Mouse (Mus musculus) forebrain, embryonic 16.5 days (tissue): ENCODE measurements at regions not wholly inside any gene's neighbourhood (a gene's known extent, or its start where the extent isn't known, plus 50 kb on each side); places are given as distances from the start of the nearest gene placed in this dataset.

Source experiments
- ATAC-seq: fragments of 200-750 bp; cut with Nextera tagmentation; 2 replicates; pipeline ENCODE4 v1.8.0; 2017; ENCODE audit warnings: mild to moderate bottlenecking, moderate library complexity
- H3K27ac ChIP-seq: fragments of 300-500 bp; sonication (generic); 2 replicates; pipeline ENCODE4 v1.5.1; 2014; ENCODE audit warnings: low read length, control low read depth
- H3K27me3 ChIP-seq: fragments of 300-500 bp; sonication (generic); replicated peaks from 2 replicates; pipeline ENCODE4 v1.6.1; 2014; ENCODE audit warnings: low read length; ENCODE audit not compliant: control insufficient read depth, insufficient read depth
- H3K36me3 ChIP-seq: fragments of 300-500 bp; sonication (generic); 2 replicates; pipeline ENCODE4 v1.6.1; 2014; ENCODE audit not compliant: control insufficient read depth, insufficient read depth
- H3K4me1 ChIP-seq: fragments of 300-500 bp; sonication (generic); replicated peaks from 2 replicates; pipeline ENCODE4 v1.6.1; 2014; ENCODE audit warnings: low read length; ENCODE audit not compliant: control insufficient read depth, insufficient read depth
- H3K4me2 ChIP-seq: fragments of 300-500 bp; sonication (generic); 2 replicates; pipeline ENCODE4 v1.6.1; 2014; ENCODE audit warnings: mild to moderate bottlenecking, low read length, control low read depth
- H3K4me3 ChIP-seq: fragments of 300-500 bp; sonication (generic); replicated peaks from 2 replicates; pipeline ENCODE4 v1.5.1; 2014; ENCODE audit warnings: mild to moderate bottlenecking, low read length, control low read depth
- H3K9ac ChIP-seq: fragments of 300-500 bp; sonication (generic); replicated peaks from 2 replicates; pipeline ENCODE4 v1.6.1; 2014; ENCODE audit warnings: low read depth, low read length, control low read depth
- H3K9me3 ChIP-seq: fragments of 300-500 bp; sonication (generic); 2 replicates; pipeline ENCODE4 v1.6.1; 2016; ENCODE audit warnings: low read length; ENCODE audit not compliant: control insufficient read depth
- WGBS: fragments of 180-500 bp; shearing (Covaris S2); extraction: QIAGEN DNeasy Blood & Tissue Kit; methylation state at CpG from one replicate; pipeline ENCODE4 v1.1.7; 2014; 5-methylcytosine and 5-hydroxymethylcytosine counted together

GRCm38 (mm10) chr3:80631391-80631790 is 171.2 kb downstream of the Gria2 start:
- Histone ChIP-seq H3K9me3 (no peaks in the 10 kb centered on the region), H3K27ac (no peak overlapping the region)
- ATAC-seq: no peak

DNA sequence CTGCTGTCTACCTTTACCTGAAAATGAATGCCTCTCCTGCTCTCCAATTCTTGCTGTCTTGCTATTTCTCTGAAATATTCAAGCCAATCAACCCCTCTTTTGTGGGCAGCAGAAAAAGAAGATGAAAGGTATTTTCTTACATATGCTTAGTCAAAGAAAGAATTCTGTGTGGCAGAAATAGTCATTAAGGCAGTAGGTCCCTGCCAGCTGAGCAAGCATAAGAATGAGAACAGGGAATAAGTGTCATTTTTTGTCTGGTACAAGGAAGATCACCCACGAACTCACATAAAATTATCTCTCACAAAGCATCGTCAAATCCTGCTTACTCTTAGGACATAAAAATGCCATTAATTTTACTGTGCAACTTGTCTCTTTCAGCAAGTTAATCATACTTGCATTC is 192.2 kb downstream of the Gria2 start:
- Histone ChIP-seq H3K27me3 (no peaks in the 10 kb centered on the region), H3K9me3 (no peaks in the 10 kb centered on the region), H3K4me2 (no peak overlapping the region), H3K4me1 (no peaks in the 10 kb centered on the region), H3K4me3 (no peak overlapping the region), H3K36me3 (no peaks in the 10 kb centered on the region), H3K27ac (no peak overlapping the region), H3K9ac (no peak overlapping the region)
- 70% methylated on average over 2 of the region's 2 CpGs for WGBS
- no peak for ATAC-seq

More at GRCm38 (mm10) chr3:80631391-80631790, 171.2 kb downstream of the Gria2 start:
- Histone ChIP-seq H3K27me3 (no peaks in the 10 kb centered on the region), H3K9ac (no peak overlapping the region), H3K4me3 (no peak overlapping the region), H3K36me3 (no peaks in the 10 kb centered on the region), H3K4me2 (no peak overlapping the region), H3K4me1 (no peaks in the 10 kb centered on the region)

DNA sequence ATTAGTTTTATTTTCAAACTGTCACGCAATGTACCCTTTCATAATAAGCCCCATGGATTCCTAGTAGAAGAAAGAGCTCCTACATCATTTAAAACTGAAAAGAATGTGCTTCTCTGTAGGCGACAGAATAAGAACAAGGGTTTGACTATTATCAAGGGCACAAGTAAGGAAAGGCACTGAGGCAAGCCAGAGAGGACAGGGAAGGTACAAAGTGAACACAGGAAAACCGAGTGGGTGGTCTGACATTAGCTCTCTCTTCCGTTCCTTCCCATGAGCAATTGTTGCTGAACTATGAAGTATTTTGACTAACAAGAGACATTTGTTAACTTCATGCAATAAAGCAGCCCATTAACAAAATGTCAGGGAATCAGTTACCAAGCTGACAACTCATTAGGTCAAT is 194.2 kb downstream of the Gria2 start:
- peak; percentile 83 for ATAC-seq
- Histone ChIP-seq H3K9me3 (no peaks in the 10 kb centered on the region), H3K4me3 (no peak overlapping the region), H3K4me1 (no peaks in the 10 kb centered on the region), H3K27me3 (no peaks in the 10 kb centered on the region), H3K9ac (no peak overlapping the region), H3K4me2 (no peak overlapping the region), H3K36me3 (no peaks in the 10 kb centered on the region), H3K27ac (no peak overlapping the region)
- 5% methylated on average over 4 of the region's 4 CpGs for WGBS

DNA sequence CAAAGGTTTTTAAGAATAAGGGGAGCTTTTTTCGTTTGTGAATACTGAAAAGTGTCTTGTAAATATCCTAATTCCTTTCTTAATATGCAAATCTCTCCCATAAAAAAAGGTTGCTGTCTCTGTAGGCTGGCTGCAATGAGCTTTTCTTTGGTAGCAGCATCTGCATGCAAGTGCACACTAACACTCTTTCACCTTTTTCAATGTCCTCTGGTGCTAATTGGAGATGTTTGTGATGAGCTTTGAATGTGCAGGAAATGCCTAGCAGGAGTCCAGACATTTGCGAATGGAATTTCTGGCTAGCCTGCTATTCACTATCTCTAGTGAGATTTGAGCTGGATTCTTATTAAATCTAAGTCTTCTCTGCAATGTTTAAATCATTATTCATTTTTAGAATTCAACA is 194.8 kb downstream of the Gria2 start:
- no peaks in the 10 kb centered on the region for H3K27me3 ChIP-seq
- no peaks in the 10 kb centered on the region for H3K36me3 ChIP-seq
- no peaks in the 10 kb centered on the region for H3K4me1 ChIP-seq
- 2% methylated on average over 2 of the region's 2 CpGs for WGBS
- no peak overlapping the region for H3K9ac ChIP-seq
- ATAC-seq: peak; percentile 76
- no peak overlapping the region for H3K4me3 ChIP-seq
- no peaks in the 10 kb centered on the region for H3K9me3 ChIP-seq
- no peak overlapping the region for H3K4me2 ChIP-seq
- no peak overlapping the region for H3K27ac ChIP-seq

DNA sequence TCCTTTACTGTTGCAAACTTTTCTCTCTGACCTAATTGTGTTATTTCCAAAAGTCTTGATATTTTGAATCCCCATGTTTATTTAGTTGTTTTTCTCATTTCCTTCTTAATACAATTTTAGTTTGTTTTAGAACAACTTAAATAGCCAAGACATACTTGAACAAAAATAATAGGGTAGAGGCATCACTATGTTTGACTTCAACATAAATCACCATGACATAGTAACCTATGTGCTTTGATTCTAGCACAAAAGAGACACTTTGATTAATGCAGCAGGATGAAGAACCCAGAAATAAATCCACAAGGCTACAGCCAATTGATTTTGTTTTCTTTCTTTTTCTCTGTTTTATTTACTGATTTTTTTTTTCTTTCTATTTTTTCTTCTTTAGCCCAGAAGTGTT is 205.1 kb downstream of the Gria2 start:
- no peak overlapping the region for H3K4me3 ChIP-seq
- no peaks in the 10 kb centered on the region for H3K9me3 ChIP-seq
- H3K27ac ChIP-seq: no peak overlapping the region
- ATAC-seq: no peak
- H3K4me2 ChIP-seq: no peak overlapping the region
- no peaks in the 10 kb centered on the region for H3K27me3 ChIP-seq
- H3K36me3 ChIP-seq: no peaks in the 10 kb centered on the region
- H3K4me1 ChIP-seq: no peaks in the 10 kb centered on the region
- no peak overlapping the region for H3K9ac ChIP-seq

DNA sequence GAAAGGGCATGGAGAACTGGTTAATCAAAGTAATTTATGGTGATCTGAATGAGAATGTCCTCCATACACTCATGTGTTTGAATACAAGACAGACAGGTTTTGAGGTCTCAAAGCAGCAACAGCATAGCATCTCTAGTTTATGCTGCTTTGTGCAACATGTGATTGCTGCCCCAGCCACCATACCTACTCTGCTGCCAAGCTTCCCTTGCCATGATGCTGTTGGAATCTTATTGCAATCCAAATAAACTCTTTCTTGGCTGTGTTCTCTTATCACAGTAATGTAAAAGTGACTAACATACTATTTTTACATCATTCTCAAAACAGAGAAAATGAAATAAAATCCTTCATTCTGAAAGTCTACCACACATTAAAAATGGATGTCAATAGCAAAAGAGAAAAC is 235.1 kb downstream of the Gria2 start:
- Histone ChIP-seq H3K27ac (no peak overlapping the region), H3K36me3 (no peaks in the 10 kb centered on the region), H3K4me2 (no peak overlapping the region)

DNA sequence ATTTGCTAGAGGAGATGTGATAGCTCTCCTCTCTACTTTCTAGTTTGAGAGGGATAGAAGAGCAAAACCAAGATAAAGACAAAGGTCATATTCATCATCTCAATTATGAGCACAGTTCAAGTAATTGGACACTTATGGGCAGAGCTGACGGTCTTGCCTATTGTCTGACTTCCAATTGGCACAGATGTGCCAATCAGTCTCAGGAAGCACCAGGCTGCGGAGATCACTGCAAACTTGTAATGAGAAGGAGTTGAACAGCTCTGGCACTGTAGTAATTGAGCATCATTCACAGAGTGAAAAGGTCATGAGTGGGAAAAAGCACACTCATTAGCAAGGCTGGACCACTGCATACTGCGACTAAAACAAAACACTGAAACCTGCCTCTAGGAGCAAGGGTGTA is 236.4 kb downstream of the Gria2 start:
- Histone ChIP-seq H3K4me1 (0 out of 2 replicates have a peak, but pooled peaks cover 2% of the 10 kb centered on the region), H3K36me3 (no peaks in the 10 kb centered on the region), H3K27me3 (no peaks in the 10 kb centered on the region), H3K9me3 (no peaks in the 10 kb centered on the region), H3K27ac (no peak overlapping the region), H3K4me2 (no peak overlapping the region), H3K9ac (no peak overlapping the region), H3K4me3 (no peak overlapping the region)
- WGBS: 17% methylated on average over 3 of the region's 3 CpGs
- peak; percentile 40; the same call in 1 of the 2 replicates for ATAC-seq

More for the DNA sequence above, 235.1 kb downstream of the Gria2 start:
- Histone ChIP-seq H3K4me3 (no peak overlapping the region), H3K4me1 (0 out of 2 replicates have a peak, but pooled peaks cover 2% of the 10 kb centered on the region), H3K27me3 (no peaks in the 10 kb centered on the region), H3K9ac (no peak overlapping the region), H3K9me3 (no peaks in the 10 kb centered on the region)
- ATAC-seq: peak; percentile 52; the same call in 1 of the 2 replicates

DNA sequence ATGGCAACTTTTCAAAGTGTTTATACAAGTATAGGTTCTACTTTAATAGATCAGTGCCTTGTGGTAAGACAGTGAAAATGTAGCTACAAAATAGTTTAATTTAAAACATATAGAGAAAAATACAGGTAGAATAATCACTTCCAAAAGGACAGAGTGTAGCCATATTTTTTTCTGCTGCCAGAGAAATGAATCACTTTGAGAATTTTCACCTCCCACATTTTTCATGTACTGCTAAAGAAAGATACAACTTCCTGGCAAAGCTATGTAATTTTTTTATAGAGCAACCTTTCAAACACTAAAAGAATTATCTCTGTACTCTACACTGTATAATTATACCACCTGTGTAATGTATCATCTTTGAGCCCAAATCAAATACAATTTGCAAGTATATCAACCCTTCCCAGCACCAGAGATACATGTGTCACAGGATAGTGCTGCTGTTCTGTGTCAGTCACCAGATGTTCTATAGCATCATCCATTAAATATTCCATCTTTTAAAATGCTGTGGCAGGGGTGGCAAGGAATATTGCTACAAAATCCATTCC is 256.4 kb downstream of the Gria2 start:
- no peak for ATAC-seq
- H3K36me3 ChIP-seq: no peaks in the 10 kb centered on the region

DNA sequence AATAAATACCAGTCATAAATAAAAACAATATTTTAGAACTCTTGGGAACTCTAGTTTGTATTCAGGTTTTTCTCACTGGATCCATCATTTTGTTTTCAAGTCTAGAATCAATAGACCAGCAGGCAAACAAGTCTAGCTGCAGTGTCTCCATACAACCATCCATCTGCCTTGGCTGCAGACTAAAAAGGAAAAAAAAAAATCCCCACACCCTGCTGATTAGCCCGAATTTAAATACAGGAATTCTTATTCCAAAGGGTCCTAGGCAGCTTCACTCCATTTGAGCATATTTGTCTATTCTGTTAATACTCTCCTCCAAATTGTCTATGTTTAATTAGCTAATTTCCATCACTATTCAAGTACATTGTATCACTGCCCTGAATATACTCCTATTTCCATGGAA is 258.9 kb downstream of the Gria2 start:
- ATAC-seq: peak; percentile 39; the same call in 1 of the 2 replicates
- no peaks in the 10 kb centered on the region for H3K36me3 ChIP-seq
- WGBS: 21% methylated on average over 1 of the region's 1 CpGs
- H3K4me3 ChIP-seq: no peak overlapping the region
- H3K4me1 ChIP-seq: no peaks in the 10 kb centered on the region; the same call in 1 of the 2 replicates
- H3K27me3 ChIP-seq: no peaks in the 10 kb centered on the region
- no peak overlapping the region; the same call in 1 of the 2 replicates for H3K27ac ChIP-seq
- H3K4me2 ChIP-seq: no peak overlapping the region
- H3K9me3 ChIP-seq: no peaks in the 10 kb centered on the region
- no peak overlapping the region for H3K9ac ChIP-seq

More for the DNA sequence above, 256.4 kb downstream of the Gria2 start:
- Histone ChIP-seq H3K9ac (no peak overlapping the region), H3K4me2 (no peak overlapping the region), H3K27me3 (no peaks in the 10 kb centered on the region), H3K9me3 (no peaks in the 10 kb centered on the region), H3K27ac (no peak overlapping the region), H3K4me3 (no peak overlapping the region), H3K4me1 (no peaks in the 10 kb centered on the region; the same call in 1 of the 2 replicates)

DNA sequence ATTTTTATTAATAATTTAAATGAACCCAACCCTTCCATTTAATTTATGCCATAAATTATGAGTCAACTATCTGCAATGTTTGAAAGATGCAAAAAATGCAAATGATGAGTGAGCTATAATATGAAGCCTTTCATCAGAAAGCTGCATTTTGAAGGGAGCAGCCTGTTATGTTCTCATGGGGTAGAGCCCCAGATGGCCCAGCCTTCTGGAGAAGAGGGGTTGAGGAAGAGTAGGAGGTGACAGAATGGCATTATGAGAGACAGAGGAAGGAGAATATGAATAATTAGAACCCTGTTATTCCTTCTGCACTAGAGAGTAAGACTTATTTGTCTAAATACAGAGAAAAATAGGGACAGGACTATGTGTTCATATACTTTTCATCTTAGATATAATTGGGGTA is 261.3 kb downstream of the Gria2 start:
- Histone ChIP-seq H3K4me2 (no peak overlapping the region), H3K36me3 (no peaks in the 10 kb centered on the region), H3K9ac (no peak overlapping the region), H3K9me3 (no peaks in the 10 kb centered on the region), H3K27me3 (no peaks in the 10 kb centered on the region), H3K27ac (no peak overlapping the region), H3K4me1 (no peaks in the 10 kb centered on the region; the same call in 1 of the 2 replicates), H3K4me3 (no peak overlapping the region)
- peak; percentile 89 for ATAC-seq
